Mouse (Mus musculus): ENCODE data around the gene Lcn11. TPM values are rescaled to one million over a fixed set of nuclear protein-coding genes. Genes with fewer than 3 reads are reported as not detected.

Gene Lcn11
- polyA plus RNA-seq, 1 experiment from 2014 or later: not detected

- DNase-seq (ENCODE audit: low read depth, low spot score) (no peak), ATAC-seq (no peak)
- H3K27me3 ChIP-seq: no peaks in the 10 kb centered on the region
- TF ChIP-seq CTCF (IDR thresholded peaks at IDR 0.05): no peak
- in situ Hi-C loops (cut with MboI; ENCODE audit: low pct_unique_long_range_greater_than_20kb): loop anchor here (5.0 to 25.0 kb wide), 2 partner anchors 89 to 184 kb away; partner anchors contain the start of gene Ubac1
- CTCF ChIA-PET: no interaction called here
- POLR2A ChIA-PET: no interaction called here
Measured at GRCm38 (mm10) chr2:25828344-25828947, 51.6 kb downstream of the Lcn11 start.

Other genes starting within 250 kb of the Lcn11 start
- gene Traf2, start 230.1 kb upstream of the Lcn11 start, polyA plus RNA-seq (2021): 30.4 TPM
- gene Edf1, start 219.2 kb upstream of the Lcn11 start, polyA plus RNA-seq (2021): 285 TPM
- 15.4 TPM for gene Mamdc4, start 202.2 kb upstream of the Lcn11 start, polyA plus RNA-seq (2021)
- gene Phpt1, start 201.8 kb upstream of the Lcn11 start, polyA plus RNA-seq (2021): 139 TPM
- gene Ajm1, start 195.3 kb upstream of the Lcn11 start, polyA plus RNA-seq (2021): 4.0 TPM
- gene Rabl6, start 168.5 kb upstream of the Lcn11 start, polyA plus RNA-seq (2021): 90.3 TPM
- 0.36 TPM for gene Ccdc183, start 159.3 kb upstream of the Lcn11 start, polyA plus RNA-seq (2021)
- 17.5 TPM for gene Tmem141, start 155.0 kb upstream of the Lcn11 start, polyA plus RNA-seq (2021)
- not detected for gene Fcna, start 149.0 kb upstream of the Lcn11 start, polyA plus RNA-seq (2021)
- gene Lcn8, start 123.9 kb upstream of the Lcn11 start, polyA plus RNA-seq (2021): not detected
- not detected for gene Lcn5, start 119.1 kb upstream of the Lcn11 start, polyA plus RNA-seq (2021)
- gene Lcn6, start 100.2 kb upstream of the Lcn11 start, polyA plus RNA-seq (2021): not detected
- gene Lcn10, start 94.3 kb upstream of the Lcn11 start, polyA plus RNA-seq (2021): not detected
- gene Obp2a, start 77.0 kb upstream of the Lcn11 start, polyA plus RNA-seq (2021): not detected
- 17.0 TPM for gene Bmyc, start 70.3 kb upstream of the Lcn11 start, polyA plus RNA-seq (2021)
- not detected for gene Obp2b, start 40.0 kb upstream of the Lcn11 start, polyA plus RNA-seq (2021)
- gene Lcn3, start 11.4 kb upstream of the Lcn11 start, polyA plus RNA-seq (2021): not detected
- not detected for gene Gm13539, start 5.2 kb downstream of the Lcn11 start, polyA plus RNA-seq (2021)
- gene Glt6d1, start 38.8 kb downstream of the Lcn11 start, polyA plus RNA-seq (2021): not detected
- not detected for gene Lcn9, start 46.1 kb downstream of the Lcn11 start, polyA plus RNA-seq (2021)
- gene Sohlh1, start 70.2 kb downstream of the Lcn11 start, polyA plus RNA-seq (2021): not detected
- gene Kcnt1, start 86.7 kb downstream of the Lcn11 start, polyA plus RNA-seq (2021): 0.06 TPM
- gene Camsap1, start 206.3 kb downstream of the Lcn11 start, polyA plus RNA-seq (2021): 38.9 TPM
- gene Ubac1, start 244.7 kb downstream of the Lcn11 start, polyA plus RNA-seq (2021): 66.1 TPM

Measured in Patski (cell line).